In genomic region chr12:106572956-106573355, GRCm38 (mm10) we compare ENCODE assay signal across 14 mouse cellular contexts.
"Had no signal": no experiment of that assay in that cellular context is flagged by ENCODE, and none has a peak within 500 bp of the region (broad histone marks: within the 10 kb centered on the region; RNA-seq: fewer than 3 reads in every experiment).

No protein-coding gene starts in this region.

- H3K9ac ChIP-seq: liver, embryonic 13.5 days; stomach, embryonic 15.5 days had no signal

- ATAC-seq: intestine, postnatal 0 days had no signal

- H3K27ac ChIP-seq: kidney, postnatal 0 days; layer of hippocampus, adult 2 months; liver, embryonic 13.5 days; stomach, embryonic 15.5 days had no signal

- DNase-seq: kidney, adult 2 months; kidney, postnatal 25 days; layer of hippocampus, adult 9-11 months; liver, embryonic 13.5 days; lung, adult 2 months; lung, postnatal 14 days; lung, postnatal 4 days; midbrain, embryonic 14.5 days; spleen, adult 18-20 months had no signal

- H3K27me3 ChIP-seq: liver, embryonic 13.5 days; stomach, embryonic 15.5 days had no signal

- H3K4me2 ChIP-seq: liver, embryonic 13.5 days; midbrain, embryonic 11.5 days; stomach, embryonic 15.5 days had no signal

- H3K9me3 ChIP-seq: stomach, embryonic 15.5 days had no signal

- H3K4me3 ChIP-seq: layer of hippocampus, adult 2 months; liver, embryonic 13.5 days; stomach, embryonic 15.5 days had no signal

- H3K36me3 ChIP-seq: liver, embryonic 13.5 days; stomach, embryonic 15.5 days had no signal

- H3K4me1 ChIP-seq: liver, embryonic 13.5 days; stomach, embryonic 15.5 days had no signal
